In genomic region chr15:12084164-12084563, GRCm38 (mm10) we compare ENCODE assay signal across 8 mouse cellular contexts. TPM values are rescaled to one million over a fixed set of nuclear protein-coding genes. Genes with fewer than 3 reads are reported as not detected.
A peak's percentile ranks its signal among the peaks of the same experiment; 100 is the strongest.
DNase-seq lines count a peak whose midpoint lies in the region; ATAC-seq and TF ChIP-seq lines count a peak whose summit lies in the region.

No protein-coding gene starts in this region.

- H3K27ac ChIP-seq in intestine, embryonic 14.5 days (ENCODE audit: low read depth): peak overlapping the region; percentile 76
- no peak overlapping the region for H3K27ac ChIP-seq in intestine, postnatal 0 days (ENCODE audit: low read depth, low read length)
- peak overlapping the region; percentile 82 for H3K27ac ChIP-seq in limb, embryonic 15.5 days

- no peaks in the 10 kb centered on the region for H3K27me3 ChIP-seq in intestine, embryonic 14.5 days (replicated peaks; ENCODE audit: control insufficient read depth, insufficient read depth, low read length)
- H3K27me3 ChIP-seq in intestine, postnatal 0 days (replicated peaks; ENCODE audit: control insufficient read depth, insufficient read depth, low read length): no peaks in the 10 kb centered on the region
- no peaks in the 10 kb centered on the region for H3K27me3 ChIP-seq in limb, embryonic 15.5 days

- DNase-seq in intestine, embryonic 14.5 days (ENCODE audit: low spot score): peak; percentile 60
- peak; percentile 59 for DNase-seq in brain, embryonic 14.5 days (ENCODE audit: low read depth)
- DNase-seq in gastrocnemius, postnatal 25 days: peak; percentile 71
- DNase-seq in adrenal gland, adult 18-20 months (ENCODE audit: low spot score in 2 of 2): no peak
- no peak for DNase-seq in adrenal gland, postnatal 25 days
- no peak for DNase-seq in lung, postnatal 25 days (ENCODE audit: low spot score)

- no peak overlapping the region for H3K9ac ChIP-seq in intestine, embryonic 14.5 days (ENCODE audit: low read length)
- H3K9ac ChIP-seq in intestine, postnatal 0 days (ENCODE audit: low read depth, low read length): no peak overlapping the region
- no peak overlapping the region for H3K9ac ChIP-seq in limb, embryonic 15.5 days

- 35% methylated on average over 6 of the region's 6 CpGs for WGBS in intestine, embryonic 14.5 days
- 53% methylated on average over 6 of the region's 6 CpGs for WGBS in intestine, postnatal 0 days
- WGBS in limb, embryonic 15.5 days: 29% methylated on average over 6 of the region's 6 CpGs

- TF ChIP-seq CTCF in intestine, postnatal 0 days (IDR thresholded peaks at IDR 0.05; ENCODE audit: low read depth): no peak
- TF ChIP-seq CTCF in brain, embryonic 14.5 days (IDR thresholded peaks at IDR 0.05; ENCODE audit: borderline replicate concordance, extremely low read depth, insufficient read depth, insufficient read length): no peak

- no peaks in the 10 kb centered on the region for H3K36me3 ChIP-seq in intestine, embryonic 14.5 days (ENCODE audit: control insufficient read depth, insufficient read depth, low read length)
- H3K36me3 ChIP-seq in intestine, postnatal 0 days (ENCODE audit: control insufficient read depth, insufficient read depth): no peaks in the 10 kb centered on the region
- no peaks in the 10 kb centered on the region for H3K36me3 ChIP-seq in limb, embryonic 15.5 days

- no peak for TF ChIP-seq POLR2A in brain, embryonic 14.5 days (IDR thresholded peaks at IDR 0.05; ENCODE audit: borderline replicate concordance, extremely low read depth, insufficient read depth, insufficient read length, poor library complexity, severe bottlenecking)

- H3K4me3 ChIP-seq in intestine, embryonic 14.5 days (ENCODE audit: low read depth, low read length): no peak overlapping the region
- H3K4me3 ChIP-seq in intestine, postnatal 0 days (ENCODE audit: low read depth, low read length): no peak overlapping the region
- no peak overlapping the region for H3K4me3 ChIP-seq in limb, embryonic 15.5 days

- peak; percentile 88 for ATAC-seq in intestine, embryonic 14.5 days (replicated peaks; ENCODE audit: low FRiP score, low TSS enrichment, low read depth)
- no peak for ATAC-seq in intestine, postnatal 0 days
- ATAC-seq in limb, embryonic 15.5 days (ENCODE audit: insufficient number of reproducible peaks, low FRiP score, low TSS enrichment, low read depth): peak; percentile 91

- no peak overlapping the region for H3K4me2 ChIP-seq in intestine, embryonic 14.5 days (ENCODE audit: low read length)
- H3K4me2 ChIP-seq in intestine, postnatal 0 days (replicated peaks; ENCODE audit: low read depth): no peak overlapping the region
- H3K4me2 ChIP-seq in limb, embryonic 15.5 days: no peak overlapping the region

- peaks cover 4% of the 10 kb centered on the region; the same call in 1 of the 2 replicates for H3K4me1 ChIP-seq in intestine, embryonic 14.5 days (replicated peaks; ENCODE audit: control insufficient read depth, insufficient read depth, low read length)
- H3K4me1 ChIP-seq in intestine, postnatal 0 days (replicated peaks; ENCODE audit: control insufficient read depth, insufficient read depth, low read length): no peaks in the 10 kb centered on the region
- H3K4me1 ChIP-seq in limb, embryonic 15.5 days: peaks cover 22% of the 10 kb centered on the region

- no peaks in the 10 kb centered on the region for H3K9me3 ChIP-seq in intestine, embryonic 14.5 days (ENCODE audit: control insufficient read depth, low read length)
- H3K9me3 ChIP-seq in intestine, postnatal 0 days (ENCODE audit: control insufficient read depth): no peaks in the 10 kb centered on the region
- no peaks in the 10 kb centered on the region for H3K9me3 ChIP-seq in limb, embryonic 15.5 days

RNA-seq across cellular contexts. Expression of gene Zfr, which starts 33.5 kb away (rescaled TPM):
- 144 and 157 TPM in 2 replicates for polyA plus RNA-seq in intestine, embryonic 14.5 days (2014; fragmentation: Nextera tagmentation; extraction: Ambion mirVana)
- polyA plus RNA-seq in intestine, postnatal 0 days (2015; fragmentation: Nextera tagmentation; extraction: Ambion mirVana): 47.9 and 52.1 TPM in 2 replicates
- 96.5 and 125 TPM in 2 replicates for polyA plus RNA-seq in brain, embryonic 14.5 days (2012; rRNA removed)
- 10 to 100 TPM; 46.0 to 61.1 TPM for total RNA-seq in gastrocnemius, postnatal 25 days (2021)
- polyA plus RNA-seq in limb, embryonic 15.5 days (2015; fragmentation: Nextera tagmentation; extraction: Ambion mirVana): 128 TPM in 2 replicates
- total RNA-seq in adrenal gland, adult 18-20 months (2021): 100 to 1,000 TPM; 178 to 179 TPM
- 145 and 150 TPM in 2 replicates for total RNA-seq in adrenal gland, postnatal 25 days (2021)

Comparison
In these comparisons a context has a peak if more than half of its experiments do, and no peak if none do; other contexts are left out.
1. DNase-seq: peak in intestine, embryonic 14.5 days (single experiment), brain, embryonic 14.5 days (single experiment) and gastrocnemius, postnatal 25 days (single experiment); none in adrenal gland, adult 18-20 months (0 of 2), adrenal gland, postnatal 25 days (single experiment) and lung, postnatal 25 days (single experiment).